Mouse (Mus musculus): ENCODE results near the gene Sec14l2. TPM values are rescaled to one million over a fixed set of nuclear protein-coding genes. Genes with fewer than 3 reads are reported as not detected.
A peak's percentile ranks its signal among the peaks of the same experiment; 100 is the strongest.

Gene Sec14l2
- polyA plus RNA-seq (2015; fragmentation: Nextera tagmentation; extraction: Ambion mirVana), result 3.8 and 4.1 TPM in 2 replicates

DNA sequence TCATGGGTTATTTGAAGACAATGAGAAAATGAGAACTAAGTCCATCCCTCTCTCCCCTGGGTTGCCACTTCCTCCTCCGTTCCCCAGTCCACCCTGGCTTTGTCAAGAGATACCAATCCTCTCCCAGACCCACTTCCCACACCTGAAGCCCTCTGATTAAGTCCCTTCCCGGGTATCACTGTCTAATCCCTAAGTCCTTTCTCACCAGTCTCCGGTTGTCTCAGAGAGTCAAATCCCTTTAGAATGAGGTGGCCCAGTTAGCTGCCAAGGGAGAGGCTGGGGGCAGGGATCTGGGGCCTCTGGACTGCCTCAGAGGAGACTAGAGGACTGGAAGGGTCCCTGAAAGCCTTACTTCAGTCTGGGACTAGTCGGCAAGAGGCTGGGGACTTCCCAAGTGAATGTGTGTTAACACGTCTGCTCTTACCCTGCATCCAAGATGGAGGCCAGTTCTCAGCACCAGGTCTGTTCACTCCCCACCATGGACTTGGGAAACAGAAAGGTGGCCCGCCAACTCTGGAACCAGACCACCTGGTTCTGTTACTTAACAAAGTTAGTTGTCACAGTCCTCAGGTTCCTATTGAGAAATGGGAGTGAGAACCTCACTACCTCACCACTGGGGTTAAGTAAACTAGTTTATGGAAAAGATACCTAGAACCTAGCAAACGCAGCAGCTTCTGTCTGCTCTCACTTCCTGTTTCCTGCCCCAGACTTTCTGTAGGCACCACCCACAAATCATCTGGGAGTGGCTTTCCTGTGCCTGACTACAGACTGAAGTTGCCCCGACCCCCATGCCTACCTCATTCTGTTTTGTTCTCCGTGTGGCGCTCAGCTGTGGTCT is at the start of gene Sec14l2:
Gene Sec14l2, minus strand, starts transcription at position 674 of the 838 bp plus-strand sequence.
- no peak for ATAC-seq (ENCODE audit: low read depth)

DNA sequence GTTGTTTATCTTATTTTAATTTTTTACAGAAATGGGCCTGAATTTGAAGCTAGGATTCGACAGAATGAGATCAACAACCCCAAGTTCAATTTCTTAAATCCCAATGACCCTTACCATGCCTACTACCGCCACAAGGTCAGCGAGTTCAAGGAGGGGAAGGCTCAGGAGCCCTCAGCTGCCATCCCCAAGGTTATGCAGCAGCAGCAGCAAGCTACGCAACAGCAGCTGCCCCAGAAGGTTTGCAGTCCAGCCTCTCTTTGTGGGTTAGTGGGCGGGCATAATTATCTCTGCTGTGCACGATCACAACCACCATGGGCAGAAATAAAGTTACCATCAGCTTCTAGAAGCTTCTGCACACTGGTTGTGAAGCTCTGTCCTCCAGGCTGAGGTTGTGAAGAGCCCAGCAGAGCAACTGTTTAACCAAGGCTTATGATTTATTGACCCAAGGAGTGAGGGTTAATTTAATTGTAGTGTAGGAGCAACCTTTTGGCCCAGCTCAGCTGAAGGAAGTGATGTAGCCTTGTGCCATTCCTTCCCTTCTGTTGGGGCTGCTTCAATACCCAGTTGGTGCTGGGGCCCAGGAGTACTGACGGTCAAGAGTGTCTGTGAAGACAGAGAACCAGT is 43.4 kb upstream of the Sec14l2 start:
- Histone ChIP-seq H3K27ac (replicated peaks) (no peak overlapping the region), H3K9ac (no peak overlapping the region), H3K36me3 (peaks cover 98% of the 10 kb centered on the region), H3K4me2 (no peak overlapping the region), H3K4me3 (no peak overlapping the region), H3K4me1 (replicated peaks) (peaks cover 35% of the 10 kb centered on the region), H3K27me3 (no peaks in the 10 kb centered on the region), H3K9me3 (no peaks in the 10 kb centered on the region)
- WGBS, result 92% methylated on average over 7 of the region's 7 CpGs
- ATAC-seq (ENCODE audit: low read depth), result no peak

More for the DNA sequence above, at the start of gene Sec14l2:
- Histone ChIP-seq H3K27me3 (peaks cover 18% of the 10 kb centered on the region), H3K9me3 (peaks cover 7% of the 10 kb centered on the region; the same call in 1 of the 2 replicates), H3K4me3 (no peak within 1 kb of the TSS), H3K9ac (no peak within 1 kb of the TSS), H3K36me3 (no peaks in the 10 kb centered on the region), H3K4me1 (replicated peaks) (peaks cover 11% of the 10 kb centered on the region), H3K27ac (replicated peaks) (no peak within 1 kb of the TSS), H3K4me2 (no peak within 1 kb of the TSS)
- 82% methylated on average over 10 of the region's 10 CpGs for WGBS

DNA sequence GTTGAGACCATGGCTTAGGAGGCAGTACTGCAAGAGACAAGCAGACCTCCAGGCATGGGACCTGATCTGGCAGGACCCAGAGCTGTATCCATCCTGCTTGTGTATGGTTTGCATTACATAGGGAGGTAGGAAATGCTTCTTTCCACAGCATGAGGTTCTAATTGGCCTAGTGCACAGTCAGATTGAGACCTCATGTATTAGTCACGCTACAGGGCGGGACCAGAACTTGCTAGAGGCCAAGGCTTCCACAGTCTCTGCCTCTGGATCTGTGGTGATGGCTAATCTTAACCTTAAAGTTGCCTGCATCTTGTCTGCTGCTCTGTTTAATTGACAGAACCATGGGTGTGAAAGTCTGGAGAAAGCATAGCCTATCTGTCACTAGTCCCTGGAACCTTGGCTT is 41.5 kb upstream of the Sec14l2 start:
- no peak overlapping the region for H3K4me2 ChIP-seq
- no peak overlapping the region for H3K27ac ChIP-seq (replicated peaks)
- 92% methylated on average over 2 of the region's 2 CpGs for WGBS
- ATAC-seq (ENCODE audit: low read depth), result no peak
- H3K36me3 ChIP-seq, result peaks cover 84% of the 10 kb centered on the region
- peaks cover 46% of the 10 kb centered on the region for H3K4me1 ChIP-seq (replicated peaks)
- H3K9me3 ChIP-seq, result no peaks in the 10 kb centered on the region
- H3K9ac ChIP-seq, result no peak overlapping the region
- H3K27me3 ChIP-seq, result no peaks in the 10 kb centered on the region
- no peak overlapping the region for H3K4me3 ChIP-seq

DNA sequence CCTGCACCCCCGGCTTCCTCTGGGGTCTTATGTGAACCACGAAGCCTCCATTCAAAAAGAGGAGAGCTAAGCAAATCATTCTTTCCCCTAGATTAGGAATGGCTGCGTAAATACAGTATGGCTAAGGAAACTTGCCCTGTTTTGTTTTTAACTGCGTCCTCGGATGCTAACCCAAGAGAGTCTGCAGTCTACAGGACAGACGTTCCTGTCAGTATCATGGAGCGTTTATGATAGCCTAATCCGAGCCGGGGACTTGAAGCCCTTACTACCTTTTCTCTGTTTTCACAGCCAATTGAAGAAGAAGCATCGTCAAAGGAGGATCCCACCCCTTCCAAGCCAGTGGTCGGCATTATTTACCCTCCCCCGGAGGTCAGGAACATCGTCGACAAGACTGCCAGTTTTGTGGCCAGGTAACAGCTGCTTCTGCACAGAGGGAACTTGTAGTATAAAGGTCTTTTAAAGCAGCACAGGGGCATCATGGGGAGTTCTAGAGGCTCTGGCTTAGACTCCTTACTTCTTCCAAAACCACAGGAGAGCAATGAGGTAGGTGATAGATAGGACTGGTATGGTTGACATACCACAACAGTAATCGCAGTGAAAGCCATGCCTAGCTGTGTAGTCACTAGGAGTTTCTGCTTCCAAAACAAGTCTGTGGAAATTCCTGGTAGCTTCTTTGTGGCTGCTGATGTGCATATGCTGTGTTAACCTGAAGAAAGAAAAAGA is 37.7 kb upstream of the Sec14l2 start:
- ATAC-seq (ENCODE audit: low read depth), result 0 out of 2 replicates have a peak, but pooled peaks have one; percentile 15
- H3K4me1 ChIP-seq (replicated peaks), result peaks cover 58% of the 10 kb centered on the region

DNA sequence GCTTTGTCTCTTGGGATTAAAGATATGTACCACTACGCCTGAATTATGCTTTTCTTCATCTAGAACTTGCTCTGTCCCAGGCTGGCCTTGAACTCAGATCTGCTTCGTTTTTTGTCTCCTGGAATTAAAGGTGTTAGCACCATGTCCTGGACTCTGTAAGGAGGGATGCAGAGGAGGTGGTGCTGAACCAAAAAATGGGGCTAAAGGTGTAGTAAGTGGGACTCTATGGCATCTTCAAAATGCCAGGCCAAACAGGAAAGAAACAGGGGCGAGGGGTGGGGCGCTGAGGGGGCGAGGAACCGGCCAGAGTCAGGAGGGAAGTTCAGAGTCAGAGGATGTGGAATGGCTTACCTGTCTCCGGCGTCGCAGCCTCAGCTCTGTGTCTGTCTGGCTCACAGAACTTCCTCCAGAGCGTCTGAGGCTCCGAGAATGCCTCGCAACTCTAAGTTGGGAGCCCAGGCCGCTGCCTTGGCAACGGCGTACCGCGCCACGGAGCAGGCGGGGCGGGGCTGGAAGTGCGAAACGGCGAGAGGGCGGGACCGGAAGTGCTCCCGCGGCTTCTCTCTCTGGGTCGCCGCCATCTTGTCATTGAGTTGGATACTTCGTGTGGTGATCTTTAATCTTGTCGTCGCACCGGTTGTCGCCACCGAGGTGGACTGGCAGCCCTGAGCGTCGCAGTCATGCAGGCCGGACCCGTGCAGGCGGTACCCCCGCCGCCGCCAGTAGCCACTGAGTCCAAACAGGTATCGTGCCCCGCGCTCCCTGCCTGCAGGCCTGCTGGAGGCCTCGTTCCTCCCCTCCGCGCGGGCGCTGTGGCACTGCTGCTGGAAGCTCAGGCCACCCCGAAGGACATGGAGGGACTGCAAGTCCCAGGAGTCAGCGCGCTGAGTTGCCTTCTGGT is 36.8 kb upstream of the Sec14l2 start, which contains the start of the genes Ccdc157 and Sf3a1:
Gene Ccdc157, minus strand, starts transcription at position 486 of the 901 bp plus-strand sequence.
Gene Sf3a1, plus strand, starts transcription at position 543 of the 901 bp plus-strand sequence.
- 2% methylated on average over 54 of the region's 54 CpGs for WGBS
- Histone ChIP-seq H3K9me3 (no peaks in the 10 kb centered on the region), H3K4me3 (peak within 1 kb of the TSS; percentile 92), H3K27ac (replicated peaks) (peak within 1 kb of the TSS; percentile 94), H3K27me3 (no peaks in the 10 kb centered on the region), H3K4me1 (replicated peaks) (peaks cover 57% of the 10 kb centered on the region), H3K4me2 (peak within 1 kb of the TSS; percentile 99), H3K36me3 (peaks cover 38% of the 10 kb centered on the region), H3K9ac (peak within 1 kb of the TSS; percentile 88)
- peak; percentile 98 for ATAC-seq (ENCODE audit: low read depth)

More for the DNA sequence above, 37.7 kb upstream of the Sec14l2 start:
- H3K4me2 ChIP-seq, result peak overlapping the region; percentile 99
- H3K4me3 ChIP-seq, result peak overlapping the region; percentile 92
- H3K9me3 ChIP-seq, result no peaks in the 10 kb centered on the region
- H3K27me3 ChIP-seq, result no peaks in the 10 kb centered on the region
- peak overlapping the region; percentile 94 for H3K27ac ChIP-seq (replicated peaks)
- peaks cover 46% of the 10 kb centered on the region for H3K36me3 ChIP-seq
- H3K9ac ChIP-seq, result peak overlapping the region; percentile 88
- WGBS, result 8% methylated on average over 15 of the region's 15 CpGs

DNA sequence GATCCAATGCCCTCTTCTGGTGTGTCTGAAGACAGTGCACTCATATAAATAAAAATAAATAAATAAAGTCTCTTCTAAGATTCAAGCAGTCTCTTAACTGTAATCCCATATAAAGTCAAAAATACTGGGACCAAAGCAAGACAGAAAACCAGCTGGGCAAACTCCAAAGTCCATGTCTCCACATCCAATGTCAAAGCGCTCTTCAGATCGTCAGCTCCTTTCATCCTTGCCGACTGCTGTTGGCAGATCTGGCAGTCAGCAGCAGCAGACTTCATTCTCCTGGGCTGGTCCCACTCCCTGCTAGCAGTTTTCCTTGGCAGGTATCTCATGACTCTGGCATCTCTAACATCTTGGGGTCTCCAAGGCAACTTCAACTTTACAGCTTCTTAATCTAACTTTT is 35.5 kb upstream of the Sec14l2 start:
- Histone ChIP-seq H3K27me3 (no peaks in the 10 kb centered on the region), H3K36me3 (peaks cover 29% of the 10 kb centered on the region), H3K4me3 (no peak overlapping the region), H3K4me1 (replicated peaks) (peaks cover 44% of the 10 kb centered on the region), H3K9me3 (no peaks in the 10 kb centered on the region), H3K4me2 (no peak overlapping the region), H3K9ac (no peak overlapping the region), H3K27ac (replicated peaks) (no peak overlapping the region)
- 94% methylated on average over 3 of the region's 3 CpGs for WGBS
- ATAC-seq (ENCODE audit: low read depth), result no peak

DNA sequence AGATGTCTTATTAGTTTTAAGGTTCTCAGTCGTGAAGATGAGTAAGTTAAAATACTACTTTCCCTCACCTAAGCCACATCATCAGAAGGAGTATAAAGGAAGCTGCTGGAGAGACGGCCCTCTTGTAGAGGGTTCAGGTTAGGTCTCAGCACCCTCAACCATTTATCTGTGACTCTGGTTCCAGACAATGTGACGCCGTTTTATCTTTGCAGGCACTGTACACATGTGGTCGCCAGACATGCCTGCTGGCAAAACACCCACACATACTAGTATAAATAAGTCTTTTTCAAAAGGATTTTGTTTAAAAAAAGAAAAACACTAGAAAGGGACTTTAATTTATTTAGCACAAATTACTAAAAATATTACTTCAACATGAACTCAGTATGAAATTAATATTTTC is 32.4 kb upstream of the Sec14l2 start:
- Histone ChIP-seq H3K9ac (no peak overlapping the region), H3K4me1 (replicated peaks) (peaks cover 16% of the 10 kb centered on the region), H3K36me3 (peaks cover 4% of the 10 kb centered on the region; the same call in 1 of the 2 replicates), H3K4me3 (no peak overlapping the region), H3K4me2 (no peak overlapping the region), H3K9me3 (no peaks in the 10 kb centered on the region), H3K27me3 (no peaks in the 10 kb centered on the region), H3K27ac (replicated peaks) (no peak overlapping the region)
- ATAC-seq (ENCODE audit: low read depth), result no peak
- 73% methylated on average over 5 of the region's 5 CpGs for WGBS

DNA sequence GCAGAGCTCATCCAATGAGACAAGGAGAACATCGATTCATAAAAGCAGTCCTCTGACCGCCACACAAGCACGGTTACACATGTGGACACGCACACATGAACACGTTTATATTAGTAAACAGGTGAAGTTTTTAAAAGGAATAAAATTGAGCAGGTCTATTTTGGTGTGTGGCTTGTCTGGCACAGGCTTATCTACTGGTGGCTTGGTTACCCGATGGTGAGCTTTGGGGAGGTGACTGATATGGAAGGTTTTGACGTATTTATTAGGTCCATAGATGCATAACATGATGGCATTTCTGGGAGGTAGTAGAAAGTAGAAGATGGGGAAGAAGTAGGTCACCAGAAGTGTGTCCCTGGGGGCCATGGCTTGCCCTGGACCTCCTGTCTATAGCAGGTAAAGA is 30.5 kb upstream of the Sec14l2 start:
- peaks cover 4% of the 10 kb centered on the region; the same call in 1 of the 2 replicates for H3K36me3 ChIP-seq
- ATAC-seq (ENCODE audit: low read depth), result no peak
- no peak overlapping the region for H3K4me2 ChIP-seq
- 95% methylated on average over 7 of the region's 7 CpGs for WGBS
- H3K9ac ChIP-seq, result no peak overlapping the region
- H3K9me3 ChIP-seq, result no peaks in the 10 kb centered on the region
- no peaks in the 10 kb centered on the region for H3K27me3 ChIP-seq
- no peak overlapping the region for H3K4me3 ChIP-seq
- 0 out of 2 replicates have a peak, but pooled peaks cover 5% of the 10 kb centered on the region for H3K4me1 ChIP-seq (replicated peaks)
- no peak overlapping the region for H3K27ac ChIP-seq (replicated peaks)

DNA sequence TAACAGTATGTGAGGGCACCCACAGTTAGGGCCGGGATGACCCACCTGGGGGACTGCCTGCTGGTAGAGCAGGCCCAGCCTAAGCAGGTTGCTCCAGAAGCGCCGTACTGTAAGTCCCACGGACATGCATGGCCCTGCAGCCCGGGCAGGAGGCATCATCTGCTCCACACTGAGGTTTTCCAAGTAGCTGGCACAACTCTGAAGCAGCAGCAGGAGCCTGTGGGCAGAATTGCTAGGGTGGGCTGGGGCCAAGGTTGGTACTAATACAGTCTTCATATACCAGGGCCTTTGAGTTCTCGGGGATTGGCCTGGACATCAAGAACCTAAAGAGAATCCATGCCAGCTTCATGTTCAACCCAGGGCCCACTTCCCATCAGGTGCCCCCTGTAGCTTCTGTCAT is 26.7 kb upstream of the Sec14l2 start:
- no peaks in the 10 kb centered on the region for H3K9me3 ChIP-seq
- H3K27ac ChIP-seq (replicated peaks), result no peak overlapping the region
- no peak overlapping the region for H3K4me3 ChIP-seq
- no peak overlapping the region for H3K4me2 ChIP-seq
- H3K9ac ChIP-seq, result no peak overlapping the region
- 89% methylated on average over 6 of the region's 6 CpGs for WGBS
- no peaks in the 10 kb centered on the region for H3K4me1 ChIP-seq (replicated peaks)
- peaks cover 12% of the 10 kb centered on the region; the same call in 1 of the 2 replicates for H3K36me3 ChIP-seq
- ATAC-seq (ENCODE audit: low read depth), result no peak
- no peaks in the 10 kb centered on the region for H3K27me3 ChIP-seq

DNA sequence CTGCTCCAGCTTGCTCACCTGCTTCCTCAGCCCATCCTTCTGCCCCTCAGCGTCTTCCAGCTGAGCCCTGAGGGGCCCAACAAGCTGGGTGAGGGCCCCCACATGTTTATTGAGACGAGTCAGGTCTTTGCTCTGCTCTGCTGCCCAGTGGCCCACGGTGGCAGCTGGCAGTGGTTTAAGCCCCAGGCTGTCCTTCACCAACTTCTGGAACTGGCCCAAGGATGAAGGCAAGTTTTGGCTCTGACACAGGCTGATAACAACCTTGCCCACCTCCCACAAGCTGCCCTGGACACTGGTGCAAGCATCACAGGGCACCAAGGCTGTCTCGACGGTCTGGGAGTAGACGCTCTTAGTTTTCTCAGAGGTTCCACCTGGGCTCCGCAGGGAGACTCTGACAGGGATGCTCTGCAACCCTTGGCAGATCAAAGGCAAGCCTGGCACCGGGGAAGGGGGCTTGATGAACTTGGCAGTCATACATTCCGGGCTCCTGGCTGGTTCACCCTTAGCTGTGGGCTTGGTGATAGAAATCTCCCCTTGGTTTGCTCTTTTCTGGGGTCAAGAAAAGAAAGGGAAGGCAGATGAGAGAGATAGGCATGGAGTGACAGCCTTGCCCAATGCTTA is 25.4 kb upstream of the Sec14l2 start:
- ATAC-seq (ENCODE audit: low read depth), result no peak
- no peak overlapping the region for H3K27ac ChIP-seq (replicated peaks)
- no peaks in the 10 kb centered on the region for H3K9me3 ChIP-seq
- no peak overlapping the region for H3K4me2 ChIP-seq
- H3K4me1 ChIP-seq (replicated peaks), result no peaks in the 10 kb centered on the region
- peaks cover 21% of the 10 kb centered on the region for H3K36me3 ChIP-seq
- WGBS, result 92% methylated on average over 9 of the region's 9 CpGs
- H3K9ac ChIP-seq, result no peak overlapping the region
- H3K4me3 ChIP-seq, result no peak overlapping the region
- H3K27me3 ChIP-seq, result no peaks in the 10 kb centered on the region

DNA sequence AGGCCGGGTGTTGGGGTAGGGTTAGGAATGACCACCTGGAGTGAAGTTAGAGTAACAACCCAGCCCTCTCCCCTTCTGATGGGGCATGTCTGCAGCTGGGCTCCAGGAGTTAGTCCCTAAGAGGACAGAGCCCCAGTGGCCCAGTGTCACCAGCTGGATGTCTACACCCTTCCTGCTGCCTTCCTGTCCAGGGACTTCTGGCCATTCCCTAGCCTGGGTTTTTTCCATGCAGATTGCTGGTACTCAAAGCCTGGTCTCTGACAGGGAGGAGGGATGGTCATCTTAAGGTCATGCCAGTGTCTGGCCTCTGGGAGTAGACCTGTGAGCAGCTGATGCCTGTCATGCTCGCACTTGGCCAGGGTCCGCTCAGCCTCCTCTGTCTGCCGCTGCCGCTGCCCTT is 24.9 kb upstream of the Sec14l2 start:
- 88% methylated on average over 5 of the region's 5 CpGs for WGBS
- H3K4me2 ChIP-seq, result no peak overlapping the region
- H3K9ac ChIP-seq, result no peak overlapping the region
- H3K9me3 ChIP-seq, result no peaks in the 10 kb centered on the region
- H3K4me1 ChIP-seq (replicated peaks), result no peaks in the 10 kb centered on the region
- ATAC-seq (ENCODE audit: low read depth), result no peak
- H3K4me3 ChIP-seq, result no peak overlapping the region
- H3K27ac ChIP-seq (replicated peaks), result no peak overlapping the region
- no peaks in the 10 kb centered on the region for H3K27me3 ChIP-seq
- peaks cover 26% of the 10 kb centered on the region for H3K36me3 ChIP-seq

Measured in neural tube, embryonic 13.5 days (tissue).